In genomic region chr7:135637406-135637980, GRCm38 (mm10) we compare ENCODE assay signal across 27 mouse cellular contexts.
DNase-seq lines count a peak whose midpoint lies in the region; ATAC-seq lines count a peak whose summit lies in the region.
"Had no signal": no experiment of that assay in that cellular context is flagged by ENCODE, and none has a peak within 500 bp of the region (broad histone marks: within the 10 kb centered on the region; RNA-seq: fewer than 3 reads in every experiment).

No protein-coding gene starts in this region.

- 58% methylated on average over 13 of the region's 13 CpGs for WGBS in limb, embryonic 13.5 days
- 84% methylated on average over 13 of the region's 13 CpGs for WGBS in limb, embryonic 10.5 days

- no peak overlapping the region for H3K4me2 ChIP-seq in limb, embryonic 13.5 days (replicated peaks)
- H3K4me2 ChIP-seq: embryonic facial prominence, embryonic 15.5 days; forebrain, embryonic 15.5 days; heart, embryonic 13.5 days; hindbrain, embryonic 14.5 days; limb, embryonic 15.5 days; lung, embryonic 14.5 days; midbrain, embryonic 15.5 days had no signal

- H3K4me3 ChIP-seq in limb, embryonic 13.5 days, result no peak overlapping the region
- no peak overlapping the region for H3K4me3 ChIP-seq in limb, embryonic 10.5 days
- H3K4me3 ChIP-seq: embryonic facial prominence, embryonic 15.5 days; forebrain, embryonic 15.5 days; heart, adult 2 months; heart, embryonic 13.5 days; limb, embryonic 15.5 days; midbrain, embryonic 15.5 days; myocyte had no signal

- DNase-seq in limb, embryonic 10.5 days (ENCODE audit: low spot score), result no peak
- peak; percentile 93 for DNase-seq in fat pad, adult 2 months (ENCODE audit: extremely low read depth, low read depth, low spot score)
- peak; percentile 63 to 68 for DNase-seq in thymus, adult 18-20 months
- DNase-seq in thymus, postnatal 36 days, result peak; percentile 63 to 76
- DNase-seq in embryo, embryonic 9.5 days (ENCODE audit: extremely low spot score), result no peak
- DNase-seq in kidney, adult 18-20 months, result no peak
- no peak for DNase-seq in B cell, adult 2 months
- DNase-seq: adrenal gland, postnatal 14 days; cerebellum, adult 11-12 months; gastrocnemius, postnatal 10 days; heart, adult 2 months; kidney, adult 2 months; layer of hippocampus, postnatal 36 days; lung, embryonic 14.5 days; right cerebral cortex, postnatal 14 days had no signal

- no peak overlapping the region for H3K9ac ChIP-seq in limb, embryonic 13.5 days
- H3K9ac ChIP-seq: embryonic facial prominence, embryonic 15.5 days; forebrain, embryonic 15.5 days; heart, embryonic 13.5 days; hindbrain, embryonic 14.5 days; limb, embryonic 15.5 days; liver, embryonic 14.5 days; lung, embryonic 14.5 days; midbrain, embryonic 15.5 days had no signal

- no peaks in the 10 kb centered on the region for H3K9me3 ChIP-seq in limb, embryonic 13.5 days
- no peaks in the 10 kb centered on the region for H3K9me3 ChIP-seq in limb, embryonic 10.5 days (replicated peaks)
- H3K9me3 ChIP-seq: embryonic facial prominence, embryonic 15.5 days; forebrain, embryonic 15.5 days; heart, embryonic 13.5 days; limb, embryonic 15.5 days; midbrain, embryonic 15.5 days had no signal

- no peaks in the 10 kb centered on the region for H3K27me3 ChIP-seq in limb, embryonic 13.5 days
- no peaks in the 10 kb centered on the region for H3K27me3 ChIP-seq in limb, embryonic 10.5 days (ENCODE audit: low read depth, poor library complexity, severe bottlenecking)
- H3K27me3 ChIP-seq: embryonic facial prominence, embryonic 15.5 days; forebrain, embryonic 15.5 days; limb, embryonic 15.5 days; midbrain, embryonic 15.5 days had no signal

- no peaks in the 10 kb centered on the region for H3K36me3 ChIP-seq in limb, embryonic 13.5 days
- H3K36me3 ChIP-seq in limb, embryonic 10.5 days, result no peaks in the 10 kb centered on the region
- H3K36me3 ChIP-seq: embryonic facial prominence, embryonic 15.5 days; forebrain, embryonic 15.5 days; heart, embryonic 13.5 days; limb, embryonic 15.5 days; midbrain, embryonic 15.5 days had no signal

- ATAC-seq in limb, embryonic 13.5 days (ENCODE audit: low FRiP score, low read depth), result no peak
- ATAC-seq: forebrain, embryonic 15.5 days; inflammation-experienced regulatory T-cells, adult 6 months; midbrain, embryonic 15.5 days had no signal

- peaks cover 5% of the 10 kb centered on the region for H3K4me1 ChIP-seq in limb, embryonic 13.5 days
- no peaks in the 10 kb centered on the region for H3K4me1 ChIP-seq in limb, embryonic 10.5 days
- H3K4me1 ChIP-seq: heart, embryonic 13.5 days had no signal

- 0 out of 2 replicates have a peak overlapping the region, but pooled peaks have one; percentile 28 for H3K27ac ChIP-seq in limb, embryonic 13.5 days
- no peak overlapping the region for H3K27ac ChIP-seq in limb, embryonic 10.5 days
- H3K27ac ChIP-seq: embryonic facial prominence, embryonic 15.5 days; forebrain, embryonic 15.5 days; heart, adult 2 months; heart, embryonic 13.5 days; hindbrain, embryonic 14.5 days; kidney, postnatal 0 days; limb, embryonic 15.5 days; liver, embryonic 14.5 days; midbrain, embryonic 15.5 days; stomach, postnatal 0 days had no signal

Comparison
In these comparisons a context has a peak if more than half of its experiments do, and no peak if none do; other contexts are left out.
1. DNase-seq: peak in fat pad, adult 2 months (single experiment), thymus, adult 18-20 months (2 of 2) and thymus, postnatal 36 days (2 of 2); none in limb, embryonic 10.5 days (single experiment), embryo, embryonic 9.5 days (single experiment), kidney, adult 18-20 months (single experiment) and B cell, adult 2 months (0 of 2).